Mouse (Mus musculus) cortical plate, adult 2 months (tissue): ENCODE data around the gene Arid3c.
"Not testable (repeated sequence)": the region's sequence is repeated elsewhere in the genome, so short reads cannot be mapped to it uniquely, and the experiment has no call there.

Experiments used
- CTCF ChIP-seq: fragments of 200-500 bp; IDR thresholded peaks from 2 replicates; pipeline ENCODE4 v1.5.1; 2011; ENCODE audit warnings: mild to moderate bottlenecking, control low read depth, low read length; ENCODE audit not compliant: insufficient read depth; ENCODE audit errors: extremely low read depth
- POLR2A ChIP-seq: fragments of 200-500 bp; IDR thresholded peaks from 2 replicates; pipeline ENCODE4 v1.6.1; 2011; ENCODE audit warnings: mild to moderate bottlenecking, low read length, control low read depth; ENCODE audit not compliant: insufficient read depth; ENCODE audit errors: extremely low read depth

DNA sequence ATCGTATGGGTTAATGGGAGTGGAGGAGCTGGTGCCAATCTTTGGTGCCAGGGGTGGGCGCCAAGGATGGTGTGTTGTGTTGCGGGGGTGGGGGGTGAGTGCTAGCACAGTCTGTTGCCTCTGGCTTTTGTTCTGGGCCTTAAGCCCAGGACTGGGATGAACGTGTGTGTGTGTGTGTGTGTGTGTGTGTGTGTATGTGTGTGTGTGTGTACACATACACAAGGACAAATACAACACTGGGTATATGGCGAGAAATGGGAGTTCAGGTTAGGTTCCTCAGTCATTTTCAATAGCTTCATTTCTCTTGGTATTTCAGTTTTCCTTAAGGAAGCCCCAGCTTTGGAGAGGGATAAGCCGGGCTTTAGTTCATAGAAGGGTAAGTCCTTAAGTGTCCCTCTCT is 32.2 kb upstream of the Arid3c start:
- TF ChIP-seq POLR2A, CTCF: not testable (repeated sequence)
